Mouse (Mus musculus): ENCODE measurements around the gene Chtop.

The Chtop gene

DNA sequence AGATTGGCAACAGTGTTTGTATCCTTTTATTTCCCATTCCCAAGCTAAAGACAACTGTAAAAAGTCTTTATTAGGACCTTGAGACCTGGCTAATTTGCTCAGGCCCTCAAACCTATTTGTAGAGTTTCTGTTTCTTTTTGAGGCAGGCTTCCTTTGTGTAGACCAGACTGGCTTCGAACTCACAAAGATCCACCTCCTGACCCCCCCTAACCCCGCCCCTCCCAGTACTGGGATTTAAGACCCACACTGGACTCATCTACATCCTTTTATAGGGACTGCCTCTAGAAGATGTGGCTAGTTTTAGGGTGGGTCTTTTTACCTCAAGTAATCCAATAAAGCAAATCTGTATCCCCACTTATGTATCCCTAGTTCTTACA lies 437 bp upstream of the Chtop start:
- DNase-seq (ENCODE audit: low spot score), result no peak

DNA sequence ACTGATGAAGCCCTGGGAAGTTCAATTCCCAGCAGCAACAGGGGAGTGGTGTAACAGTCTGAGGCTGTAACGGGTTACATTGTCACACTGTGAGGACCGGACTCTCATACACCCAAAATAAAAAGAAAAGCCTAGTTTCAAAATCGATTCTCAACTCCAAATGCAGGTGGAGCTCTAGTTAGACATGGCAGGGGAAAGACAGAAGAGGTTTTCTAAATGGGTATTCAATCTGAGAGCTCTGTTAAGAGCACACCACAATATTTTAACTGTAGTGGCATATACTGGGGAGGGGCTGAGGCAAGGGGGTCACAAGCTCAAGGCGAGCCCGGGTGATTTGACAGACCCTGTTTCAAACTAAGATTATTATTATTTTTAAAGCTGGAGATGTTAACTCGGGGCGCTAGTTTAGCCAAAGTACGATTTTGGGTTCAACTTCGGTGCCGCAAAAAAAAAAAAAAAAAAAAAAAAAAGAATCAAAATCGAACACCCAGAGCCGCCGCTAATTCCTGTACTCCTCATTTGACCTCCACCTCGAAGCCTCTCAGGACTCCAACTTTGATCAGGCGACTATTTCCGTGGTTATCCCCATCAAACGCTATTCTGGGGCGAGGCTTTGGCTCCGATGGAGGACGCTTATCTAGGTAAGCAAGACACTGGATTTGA lies 880 bp downstream of the Chtop start:
- no peak for DNase-seq (ENCODE audit: low spot score)

DNA sequence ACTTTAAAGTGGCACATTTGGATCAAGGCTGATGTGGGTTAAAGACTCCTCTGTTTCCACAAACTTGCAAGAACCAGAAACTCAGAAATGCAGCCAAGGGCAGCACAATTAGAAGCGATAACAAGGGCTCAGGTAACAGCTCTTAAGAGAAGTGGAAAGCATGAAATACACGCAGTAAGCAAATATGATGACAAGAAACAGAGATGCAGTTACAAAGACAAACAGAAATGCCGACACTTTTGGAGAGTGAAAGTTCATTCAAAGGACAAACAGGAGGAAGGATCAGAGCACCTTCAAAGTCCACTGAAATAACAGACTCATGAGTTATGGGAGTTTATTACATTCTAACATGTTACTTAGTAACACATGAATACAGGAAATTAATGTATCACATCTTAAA lies 2.9 kb downstream of the Chtop start:
- no peak for DNase-seq (ENCODE audit: low spot score)

DNA sequence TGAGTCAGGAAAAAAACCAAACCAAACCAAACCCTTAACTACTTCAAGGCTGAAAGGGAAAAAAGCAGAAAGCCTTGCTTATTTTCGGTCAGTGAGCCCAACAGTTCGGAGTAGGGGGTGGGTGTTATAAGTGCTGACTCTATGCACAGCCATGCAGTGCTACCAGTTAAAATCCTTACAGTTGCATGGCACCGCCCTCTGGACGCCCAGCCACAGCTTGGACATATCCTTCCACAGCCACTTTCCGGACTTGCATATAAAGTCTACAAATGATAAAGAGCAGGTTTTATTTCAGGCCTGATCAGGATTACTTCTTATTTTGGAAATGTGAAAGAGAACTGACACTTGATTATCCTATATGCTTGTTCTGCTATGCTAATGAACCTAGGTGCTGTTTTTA lies 4.1 kb downstream of the Chtop start:
- no peak for DNase-seq (ENCODE audit: low spot score)

DNA sequence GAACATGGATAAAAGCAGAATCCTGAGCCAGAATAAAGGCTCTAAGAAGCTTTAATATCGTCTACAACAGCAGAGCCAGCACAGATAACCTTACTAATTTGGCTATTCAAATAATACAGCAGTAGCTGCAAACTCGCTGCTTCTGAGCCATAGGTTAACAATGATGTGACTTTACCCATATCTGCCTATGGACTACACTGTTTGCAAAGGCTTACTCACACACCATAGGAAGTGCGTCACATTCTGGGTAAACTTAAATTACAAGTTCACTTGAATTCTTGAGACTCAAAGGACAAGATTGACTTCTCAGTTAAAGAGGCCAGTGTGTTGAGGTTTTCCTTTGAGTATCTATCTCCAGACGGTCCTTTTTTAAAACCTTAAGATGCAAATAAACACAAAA lies 5.9 kb downstream of the Chtop start:
- DNase-seq (ENCODE audit: low spot score), result no peak

GRCm38 (mm10) chr3:90497597-90497996 lies 11.7 kb downstream of the Chtop start:
- no peak for DNase-seq (ENCODE audit: low spot score)

DNA sequence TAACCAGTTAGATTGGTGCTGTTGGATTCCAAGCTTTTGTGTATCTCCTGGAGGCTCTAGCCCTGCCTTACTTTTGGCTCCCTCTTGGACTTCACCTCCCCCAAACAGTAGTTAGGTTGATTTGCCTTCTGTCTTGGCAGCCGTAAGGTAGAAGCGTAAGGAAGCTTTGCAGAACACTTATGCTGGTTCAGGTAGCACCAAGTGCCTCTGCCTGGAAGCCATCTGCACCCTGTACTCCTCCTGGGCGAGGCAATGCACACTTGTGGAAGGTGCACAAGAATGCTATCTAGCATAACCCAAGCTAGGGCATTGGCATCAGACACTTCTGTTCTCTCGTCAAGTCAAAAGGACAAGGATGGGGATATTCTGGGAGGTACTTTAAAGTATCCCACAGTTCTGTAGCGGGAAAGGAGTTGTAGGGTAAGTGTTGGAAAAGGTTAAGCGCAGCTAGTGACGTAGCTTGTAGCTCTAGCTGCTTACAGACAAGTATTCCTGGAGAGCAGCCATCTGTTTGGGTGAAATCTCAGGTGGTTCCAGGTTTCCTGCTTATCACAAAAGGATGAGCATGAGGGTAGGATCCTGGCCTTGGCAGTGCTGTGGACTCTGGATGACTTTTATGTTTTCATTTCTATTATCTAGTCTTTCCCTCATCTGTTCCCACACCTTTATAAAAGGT lies 13.3 kb downstream of the Chtop start:
- DNase-seq (ENCODE audit: low spot score), result no peak

DNA sequence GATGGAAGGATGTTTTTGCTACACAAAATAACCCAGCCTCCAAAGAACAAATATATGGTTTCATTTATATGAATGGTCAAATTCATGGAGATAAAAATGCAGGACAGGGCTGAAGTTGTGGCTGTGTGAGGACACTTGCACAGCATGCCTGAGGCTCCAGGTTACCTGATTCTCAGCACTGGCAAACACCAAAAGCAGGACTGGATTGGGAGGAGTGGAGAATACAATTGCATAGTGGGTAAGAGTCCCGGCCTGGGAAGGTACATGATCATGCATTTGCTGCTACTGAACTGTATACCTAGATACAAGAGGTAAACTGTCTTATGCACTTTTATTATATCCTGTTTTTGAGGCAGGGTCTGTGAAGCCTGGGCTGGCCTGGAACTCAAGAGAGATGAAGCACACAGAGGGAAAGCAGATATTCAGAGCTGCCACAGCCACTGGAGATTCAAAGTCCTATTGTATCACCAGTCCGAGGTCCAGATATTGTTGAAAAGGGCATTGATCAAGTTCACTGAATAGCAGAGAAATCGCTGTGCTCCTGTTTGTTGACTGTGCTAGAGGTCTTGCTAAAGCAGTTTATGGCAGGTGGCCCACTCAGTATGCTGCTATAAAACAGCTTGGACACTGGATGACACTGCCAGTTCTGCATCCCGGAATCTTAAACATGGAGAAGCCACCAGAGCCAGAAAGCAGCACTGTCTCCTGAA lies 15.3 kb downstream of the Chtop start:
- DNase-seq (ENCODE audit: low spot score), result no peak

DNA sequence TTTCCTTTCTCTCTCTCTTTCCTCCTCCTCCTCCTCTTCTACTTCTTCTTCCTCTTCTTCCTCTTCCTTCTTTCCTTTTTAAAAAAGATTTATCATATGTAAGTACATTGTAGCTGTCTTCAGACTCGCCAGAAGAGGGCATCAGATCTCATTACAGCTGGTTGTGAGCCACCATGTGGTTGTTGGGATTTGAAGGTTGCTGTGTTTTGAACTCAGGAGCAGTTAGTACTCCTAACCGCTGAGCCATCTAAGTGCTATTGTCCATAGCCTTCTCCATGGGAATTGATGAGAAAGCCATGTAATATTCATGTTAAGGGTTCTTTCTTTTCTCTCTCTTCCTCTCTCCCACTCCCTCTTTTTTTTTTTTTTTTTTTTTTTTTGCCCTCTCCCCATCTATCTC lies 17.9 kb downstream of the Chtop start:
- DNase-seq (ENCODE audit: low spot score), result peak; percentile 47

GRCm38 (mm10) chr3:90490696-90491256 lies 18.5 kb downstream of the Chtop start, which contains the start of gene Snapin:
TSS of gene Snapin (minus strand) at chr3:90491033.
- peak; percentile 97 for DNase-seq (ENCODE audit: low spot score)

- no peak for DNase-seq (ENCODE audit: low spot score)
Measured at GRCm38 (mm10) chr3:90488576-90488975, 20.7 kb downstream of the Chtop start.

- no peak for DNase-seq (ENCODE audit: low spot score)
Measured at GRCm38 (mm10) chr3:90486998-90487397, 22.3 kb downstream of the Chtop start.

GRCm38 (mm10) chr3:90475831-90476611 lies 33.3 kb downstream of the Chtop start, which contains the start of gene Ilf2:
TSS of gene Ilf2 (plus strand) at chr3:90476126.
- peak; percentile 96 for DNase-seq (ENCODE audit: low spot score)

DNA sequence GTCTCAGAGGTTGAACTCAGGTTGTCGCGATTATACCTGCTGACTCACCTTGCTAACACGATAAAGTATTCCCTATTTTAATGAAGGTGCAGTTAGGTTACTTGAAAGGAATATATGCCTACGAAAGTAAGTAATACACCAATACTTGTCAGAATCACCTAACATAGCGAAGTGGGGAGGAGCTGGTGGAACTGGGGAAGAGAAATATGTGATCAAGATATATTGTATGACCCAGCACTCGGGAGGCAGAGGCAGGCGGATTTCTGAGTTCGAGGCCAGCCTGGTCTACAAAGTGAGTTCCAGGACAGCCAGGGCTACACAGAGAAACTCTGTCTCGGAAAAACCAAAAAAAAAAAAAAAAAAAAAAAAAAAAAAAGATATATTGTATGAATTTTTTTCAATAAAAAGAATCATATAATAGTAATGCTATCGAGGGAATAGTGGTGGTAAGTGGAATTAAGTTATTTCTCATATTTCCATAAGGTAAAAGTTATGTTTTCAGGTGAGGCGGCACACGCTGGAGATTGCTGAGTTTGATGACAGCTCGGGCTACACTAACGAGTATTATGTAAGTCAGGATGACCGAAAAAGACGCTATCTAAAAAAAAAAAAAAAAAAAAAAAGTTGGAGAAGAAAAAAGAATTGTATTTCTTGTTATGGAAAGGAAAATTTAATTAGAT lies 34.0 kb downstream of the Chtop start:
- DNase-seq (ENCODE audit: low spot score), result no peak

DNA sequence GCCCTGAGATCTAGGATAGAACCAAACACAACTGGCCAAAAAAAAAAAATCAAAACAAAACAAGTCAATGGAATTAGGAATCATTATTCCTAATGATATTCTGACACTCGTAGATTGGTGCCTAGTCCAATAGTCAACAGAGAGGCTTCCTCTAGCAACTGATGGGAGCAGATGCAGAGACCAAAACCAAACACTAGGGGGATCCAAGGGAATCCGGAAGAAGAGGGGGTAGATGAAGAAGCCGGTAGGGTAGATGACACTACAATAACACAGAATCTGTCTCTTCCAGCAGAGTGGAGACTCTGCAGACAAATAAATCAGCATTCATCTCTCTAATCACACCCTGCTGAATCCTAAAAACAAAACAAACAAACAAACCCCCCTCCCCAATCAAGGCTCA lies 37.1 kb downstream of the Chtop start:
- DNase-seq (ENCODE audit: low spot score), result peak; percentile 53

DNA sequence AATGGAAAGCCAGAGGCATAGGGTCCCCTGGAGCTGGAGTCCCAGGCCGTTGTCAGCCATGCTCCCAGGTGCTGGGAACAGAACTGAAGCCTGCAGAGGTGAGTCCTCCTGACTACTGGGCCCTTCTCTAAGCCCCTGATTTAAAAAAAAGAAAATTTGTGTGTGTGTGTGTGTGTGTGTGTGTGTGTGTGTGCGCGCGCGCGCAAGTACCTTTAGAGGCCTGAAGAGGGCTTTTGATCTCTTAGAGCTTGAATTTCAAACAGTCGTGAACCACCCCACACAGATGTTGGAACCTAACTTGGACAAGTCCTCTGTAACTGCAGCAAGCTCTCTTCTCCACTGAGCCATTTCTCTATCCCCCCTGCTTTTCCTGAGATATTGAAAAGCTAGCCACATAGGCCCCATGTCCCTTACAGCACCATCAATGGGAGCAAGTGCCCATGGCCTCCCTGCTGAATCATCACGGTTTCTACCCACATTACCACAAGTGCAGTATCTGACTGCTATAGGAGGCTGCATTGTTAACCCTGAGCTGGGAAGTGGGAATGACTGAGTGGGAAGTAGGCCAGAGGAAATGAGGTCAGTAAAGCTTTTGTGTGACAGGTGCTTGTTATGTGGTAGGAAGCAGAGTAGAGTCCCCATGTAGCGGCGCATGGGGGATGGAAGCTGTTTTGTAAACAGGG lies 41.5 kb downstream of the Chtop start:
- DNase-seq (ENCODE audit: low spot score), result no peak

DNA sequence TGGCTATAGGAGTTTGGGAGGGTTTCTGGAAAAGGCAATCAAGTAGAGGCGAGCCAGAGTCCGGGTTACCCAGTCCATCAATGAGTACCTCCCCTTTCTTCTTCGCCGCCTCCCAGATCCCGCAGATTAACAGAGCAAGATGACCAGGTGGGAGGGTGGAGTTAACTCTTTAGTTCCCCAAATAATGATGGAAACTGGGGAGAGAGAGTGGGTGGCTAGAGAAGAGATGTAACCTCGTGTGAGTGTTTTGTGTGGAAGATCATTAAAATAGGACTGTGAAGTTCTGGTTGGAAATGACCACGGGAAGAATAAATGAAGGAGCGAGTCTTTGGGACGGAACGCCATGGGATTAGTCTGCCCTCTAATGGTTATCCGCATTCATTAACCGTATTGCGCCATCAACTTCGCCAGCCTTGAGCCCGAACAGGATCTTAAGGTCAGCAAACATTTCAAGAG lies 43.0 kb downstream of the Chtop start:
- peak; percentile 65 for DNase-seq (ENCODE audit: low spot score)

- no peak for DNase-seq (ENCODE audit: low spot score)
Measured at GRCm38 (mm10) chr3:90465686-90466310, 43.5 kb downstream of the Chtop start, which contains the start of gene Npr1. TSS of gene Npr1 (minus strand) at chr3:90465866.

GRCm38 (mm10) chr3:90465081-90465685 lies 44.1 kb downstream of the Chtop start:
- no peak for DNase-seq (ENCODE audit: low spot score)

Measured in layer of hippocampus, adult 11-12 months (tissue).